Mouse (Mus musculus): ENCODE measurements around the gene Mxi1. TPM values are rescaled to one million over a fixed set of nuclear protein-coding genes. Genes with fewer than 3 reads are reported as not detected.

The Mxi1 gene
- polyA plus RNA-seq, 1 experiment from 2014 or later = 59.3 TPM

DNA sequence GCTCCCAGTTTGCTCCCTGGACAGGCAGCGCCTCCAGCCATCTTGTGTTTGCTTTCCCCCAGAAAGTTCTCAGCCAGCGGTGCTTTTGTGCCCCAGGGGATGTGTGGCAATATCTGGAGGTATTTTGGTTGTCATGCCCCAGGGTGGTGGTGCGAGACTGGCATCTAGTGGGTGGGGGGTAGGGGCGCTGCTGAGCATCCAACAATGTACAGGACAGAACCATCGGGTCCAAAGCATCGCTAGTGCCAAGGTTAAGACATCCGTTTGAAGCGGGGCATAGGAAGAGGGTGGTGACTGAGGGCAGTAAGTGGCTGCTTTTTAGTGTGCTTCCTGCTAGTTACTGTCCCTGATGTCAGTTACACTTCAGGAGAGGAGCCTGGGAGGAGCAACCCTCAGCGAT is 17.8 kb downstream of the Mxi1 start:
- Histone ChIP-seq H3K9me3 (ENCODE audit: control insufficient read depth, low read length) (no peaks in the 10 kb centered on the region), H3K4me2 (ENCODE audit: low read length) (no peak overlapping the region), H3K27me3 (ENCODE audit: control insufficient read depth, insufficient read depth, low read length) (no peaks in the 10 kb centered on the region), H3K4me3 (replicated peaks; ENCODE audit: low read depth, low read length) (no peak overlapping the region), H3K27ac (replicated peaks; ENCODE audit: low read depth, low read length) (no peak overlapping the region), H3K9ac (replicated peaks; ENCODE audit: low read length) (no peak overlapping the region), H3K4me1 (ENCODE audit: control insufficient read depth, insufficient read depth, low read length) (peaks cover 22% of the 10 kb centered on the region), H3K36me3 (ENCODE audit: control insufficient read depth, insufficient read depth, low read length) (peaks cover 13% of the 10 kb centered on the region)
- DNase-seq (no peak), ATAC-seq (ENCODE audit: low FRiP score, low TSS enrichment) (no peak)
- 70% methylated on average over 9 of the region's 9 CpGs for WGBS

DNA sequence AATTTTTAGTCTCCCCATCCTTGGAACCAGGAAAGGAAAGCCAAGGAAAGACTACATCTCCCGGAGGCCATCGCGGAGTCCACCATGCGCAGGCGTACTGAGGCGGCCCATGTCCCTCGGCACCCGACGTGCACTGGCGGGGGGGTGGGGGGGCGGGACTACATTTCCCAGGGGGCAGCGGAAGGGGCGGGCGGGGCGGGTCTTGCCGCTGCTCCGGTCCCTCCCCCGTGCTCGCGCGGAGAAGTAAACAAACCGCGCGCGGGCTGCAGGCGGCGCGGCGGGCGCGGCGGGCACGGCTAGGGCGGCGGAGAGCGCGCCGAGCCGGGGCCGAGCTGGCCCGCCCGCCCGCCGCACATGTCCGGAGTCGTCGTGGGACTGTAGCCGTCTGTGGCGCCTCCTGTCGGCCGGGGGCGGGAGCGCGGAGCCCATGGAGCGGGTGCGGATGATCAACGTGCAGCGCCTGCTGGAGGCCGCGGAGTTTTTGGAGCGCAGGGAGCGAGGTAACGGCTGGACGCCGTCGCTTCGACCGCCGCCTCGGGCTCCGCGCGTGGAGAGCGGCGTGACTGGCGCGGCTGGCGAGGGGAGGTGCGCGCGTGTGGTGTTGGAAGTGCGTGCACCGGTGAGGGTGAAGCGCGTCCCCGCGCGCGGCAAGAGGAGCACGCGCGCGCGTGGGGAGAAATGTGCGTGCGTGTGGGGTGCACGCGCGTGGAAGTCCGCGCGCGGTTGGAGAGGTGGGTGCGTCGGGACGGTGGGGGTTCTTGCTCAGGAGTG is 19.1 kb downstream of the Mxi1 start:
- Histone ChIP-seq H3K27ac (replicated peaks; ENCODE audit: low read depth, low read length) (peak overlapping the region; percentile 63), H3K36me3 (ENCODE audit: control insufficient read depth, insufficient read depth, low read length) (peaks cover 14% of the 10 kb centered on the region), H3K4me2 (ENCODE audit: low read length) (peak overlapping the region; percentile 96), H3K4me1 (ENCODE audit: control insufficient read depth, insufficient read depth, low read length) (peaks cover 20% of the 10 kb centered on the region), H3K9me3 (ENCODE audit: control insufficient read depth, low read length) (no peaks in the 10 kb centered on the region), H3K4me3 (replicated peaks; ENCODE audit: low read depth, low read length) (peak overlapping the region; percentile 77), H3K9ac (replicated peaks; ENCODE audit: low read length) (peak overlapping the region; percentile 68), H3K27me3 (ENCODE audit: control insufficient read depth, insufficient read depth, low read length) (no peaks in the 10 kb centered on the region)
- DNase-seq = peak; percentile 95
- ATAC-seq (ENCODE audit: low FRiP score, low TSS enrichment) = peak; percentile 84
- under 1% methylated on average over 106 of the region's 106 CpGs for WGBS

GRCm38 (mm10) chr19:53329992-53330381 is 19.7 kb downstream of the Mxi1 start:
- peak overlapping the region; percentile 63; the same call in 1 of the 2 replicates for H3K27ac ChIP-seq (replicated peaks; ENCODE audit: low read depth, low read length)
- peak overlapping the region; percentile 96 for H3K4me2 ChIP-seq (ENCODE audit: low read length)
- H3K27me3 ChIP-seq (ENCODE audit: control insufficient read depth, insufficient read depth, low read length) = no peaks in the 10 kb centered on the region
- H3K4me1 ChIP-seq (ENCODE audit: control insufficient read depth, insufficient read depth, low read length) = peaks cover 20% of the 10 kb centered on the region
- peak overlapping the region; percentile 68 for H3K9ac ChIP-seq (replicated peaks; ENCODE audit: low read length)
- peaks cover 14% of the 10 kb centered on the region for H3K36me3 ChIP-seq (ENCODE audit: control insufficient read depth, insufficient read depth, low read length)
- H3K9me3 ChIP-seq (ENCODE audit: control insufficient read depth, low read length) = no peaks in the 10 kb centered on the region
- ATAC-seq (ENCODE audit: low FRiP score, low TSS enrichment) = peak; percentile 69
- H3K4me3 ChIP-seq (replicated peaks; ENCODE audit: low read depth, low read length) = peak overlapping the region; percentile 77
- peak; percentile 71 for DNase-seq
- WGBS = 1% methylated on average over 27 of the region's 29 CpGs

DNA sequence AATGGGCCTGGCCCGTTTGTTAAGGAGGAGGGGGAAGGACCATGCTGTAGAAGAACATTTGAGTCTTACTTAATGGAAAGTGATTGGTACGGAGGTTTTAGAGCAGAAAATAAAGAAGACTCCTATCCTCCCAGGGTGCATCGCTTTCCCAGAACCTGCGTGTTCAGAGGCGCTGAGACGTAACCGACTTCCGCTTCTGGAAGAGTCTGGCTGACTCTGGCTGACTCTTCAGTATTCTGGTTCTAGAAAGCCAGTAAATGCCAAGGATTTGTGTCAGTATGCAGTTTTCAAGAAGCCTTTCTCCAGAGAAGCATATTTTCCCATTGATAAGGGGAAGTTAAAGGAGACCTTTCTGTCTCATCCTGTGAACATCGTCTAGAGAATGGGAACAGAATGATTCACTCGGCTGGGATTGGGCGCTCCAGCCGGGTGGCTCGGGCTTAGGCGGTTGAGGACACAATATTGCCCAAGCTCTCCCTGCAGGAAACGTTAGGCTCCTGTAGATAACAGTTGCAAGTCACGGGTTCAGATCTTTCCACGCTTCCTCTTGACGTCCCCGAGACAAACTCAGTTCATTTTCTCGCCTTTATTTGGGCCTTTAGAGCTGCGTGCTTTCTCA is 21.7 kb downstream of the Mxi1 start:
- no peak for ATAC-seq (ENCODE audit: low FRiP score, low TSS enrichment)
- WGBS = 92% methylated on average over 21 of the region's 21 CpGs
- no peak for DNase-seq

DNA sequence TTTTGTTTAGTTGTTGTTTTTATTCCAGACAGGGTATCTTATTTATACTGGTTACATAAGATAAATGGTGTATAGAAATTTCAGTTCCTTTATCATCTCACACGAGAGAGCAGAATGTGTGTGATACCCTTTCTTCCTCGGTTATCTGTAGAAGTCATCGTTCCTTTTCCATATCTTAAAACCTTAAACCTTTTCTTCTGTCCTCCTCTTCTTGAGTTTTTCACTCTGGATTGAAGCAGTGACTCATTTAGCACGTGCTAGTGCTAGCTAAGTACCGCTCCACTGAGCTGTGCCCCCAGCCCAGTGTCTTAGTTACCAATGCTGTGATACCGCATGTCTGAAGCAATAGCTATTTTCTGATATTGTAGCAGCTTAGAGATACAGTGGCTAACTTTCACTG is 23.4 kb downstream of the Mxi1 start:
- WGBS = 92% methylated on average over 6 of the region's 6 CpGs
- ATAC-seq (ENCODE audit: low FRiP score, low TSS enrichment) (no peak), DNase-seq (no peak)
- Histone ChIP-seq H3K4me2 (ENCODE audit: low read length) (no peak overlapping the region), H3K27me3 (ENCODE audit: control insufficient read depth, insufficient read depth, low read length) (no peaks in the 10 kb centered on the region), H3K4me1 (ENCODE audit: control insufficient read depth, insufficient read depth, low read length) (peaks cover 8% of the 10 kb centered on the region; the same call in 1 of the 2 replicates), H3K36me3 (ENCODE audit: control insufficient read depth, insufficient read depth, low read length) (peaks cover 23% of the 10 kb centered on the region), H3K27ac (replicated peaks; ENCODE audit: low read depth, low read length) (no peak overlapping the region), H3K4me3 (replicated peaks; ENCODE audit: low read depth, low read length) (no peak overlapping the region), H3K9ac (replicated peaks; ENCODE audit: low read length) (no peak overlapping the region), H3K9me3 (ENCODE audit: control insufficient read depth, low read length) (no peaks in the 10 kb centered on the region)

More for the DNA sequence above, 21.7 kb downstream of the Mxi1 start:
- Histone ChIP-seq H3K4me1 (ENCODE audit: control insufficient read depth, insufficient read depth, low read length) (peaks cover 8% of the 10 kb centered on the region; the same call in 1 of the 2 replicates), H3K9me3 (ENCODE audit: control insufficient read depth, low read length) (no peaks in the 10 kb centered on the region), H3K27ac (replicated peaks; ENCODE audit: low read depth, low read length) (no peak overlapping the region), H3K36me3 (ENCODE audit: control insufficient read depth, insufficient read depth, low read length) (peaks cover 17% of the 10 kb centered on the region), H3K4me3 (replicated peaks; ENCODE audit: low read depth, low read length) (no peak overlapping the region), H3K4me2 (ENCODE audit: low read length) (no peak overlapping the region), H3K9ac (replicated peaks; ENCODE audit: low read length) (no peak overlapping the region), H3K27me3 (ENCODE audit: control insufficient read depth, insufficient read depth, low read length) (no peaks in the 10 kb centered on the region)

DNA sequence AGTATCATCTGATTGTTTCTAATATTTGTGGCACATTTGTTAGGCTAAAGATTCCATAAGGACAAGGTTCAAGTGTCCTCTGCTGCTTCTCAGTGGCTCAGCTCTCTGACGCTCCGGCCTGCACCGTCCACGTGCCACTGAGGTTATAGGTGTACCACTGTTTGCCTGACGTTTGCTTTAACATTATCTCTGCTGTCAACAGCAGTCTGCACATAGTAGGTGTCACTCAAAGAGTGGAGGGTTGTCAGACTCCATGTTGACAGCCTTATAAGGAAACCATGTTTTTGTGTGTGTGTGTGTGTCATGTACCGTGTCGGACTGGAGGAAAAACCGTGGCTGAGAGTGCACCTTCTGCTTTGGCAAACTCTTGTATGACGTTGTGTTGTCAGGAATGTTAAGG is 24.9 kb downstream of the Mxi1 start:
- no peak for DNase-seq
- Histone ChIP-seq H3K27me3 (ENCODE audit: control insufficient read depth, insufficient read depth, low read length) (no peaks in the 10 kb centered on the region), H3K36me3 (ENCODE audit: control insufficient read depth, insufficient read depth, low read length) (peaks cover 23% of the 10 kb centered on the region), H3K9me3 (ENCODE audit: control insufficient read depth, low read length) (no peaks in the 10 kb centered on the region), H3K4me3 (replicated peaks; ENCODE audit: low read depth, low read length) (no peak overlapping the region), H3K4me2 (ENCODE audit: low read length) (no peak overlapping the region), H3K9ac (replicated peaks; ENCODE audit: low read length) (no peak overlapping the region), H3K4me1 (ENCODE audit: control insufficient read depth, insufficient read depth, low read length) (peaks cover 5% of the 10 kb centered on the region; the same call in 1 of the 2 replicates), H3K27ac (replicated peaks; ENCODE audit: low read depth, low read length) (no peak overlapping the region)
- WGBS = 97% methylated on average over 9 of the region's 9 CpGs
- ATAC-seq (ENCODE audit: low FRiP score, low TSS enrichment) = no peak

- Histone ChIP-seq H3K27me3 (ENCODE audit: control insufficient read depth, insufficient read depth, low read length) (no peaks in the 10 kb centered on the region), H3K4me1 (ENCODE audit: control insufficient read depth, insufficient read depth, low read length) (no peaks in the 10 kb centered on the region), H3K27ac (replicated peaks; ENCODE audit: low read depth, low read length) (no peak overlapping the region), H3K9ac (replicated peaks; ENCODE audit: low read length) (no peak overlapping the region), H3K36me3 (ENCODE audit: control insufficient read depth, insufficient read depth, low read length) (peaks cover 9% of the 10 kb centered on the region), H3K4me2 (ENCODE audit: low read length) (peak overlapping the region; percentile 20), H3K4me3 (replicated peaks; ENCODE audit: low read depth, low read length) (no peak overlapping the region), H3K9me3 (ENCODE audit: control insufficient read depth, low read length) (no peaks in the 10 kb centered on the region)
- peak; percentile 63 for DNase-seq
- no peak for ATAC-seq (ENCODE audit: low FRiP score, low TSS enrichment)
- 34% methylated on average over 6 of the region's 6 CpGs for WGBS
Measured at GRCm38 (mm10) chr19:53340423-53340822, 30.1 kb downstream of the Mxi1 start.

- Histone ChIP-seq H3K4me1 (ENCODE audit: control insufficient read depth, insufficient read depth, low read length) (no peaks in the 10 kb centered on the region), H3K4me2 (ENCODE audit: low read length) (no peak overlapping the region), H3K9me3 (ENCODE audit: control insufficient read depth, low read length) (no peaks in the 10 kb centered on the region), H3K27me3 (ENCODE audit: control insufficient read depth, insufficient read depth, low read length) (no peaks in the 10 kb centered on the region), H3K4me3 (replicated peaks; ENCODE audit: low read depth, low read length) (no peak overlapping the region), H3K27ac (replicated peaks; ENCODE audit: low read depth, low read length) (no peak overlapping the region), H3K9ac (replicated peaks; ENCODE audit: low read length) (no peak overlapping the region), H3K36me3 (ENCODE audit: control insufficient read depth, insufficient read depth, low read length) (0 out of 2 replicates have a peak, but pooled peaks cover 9% of the 10 kb centered on the region)
- no peak for ATAC-seq (ENCODE audit: low FRiP score, low TSS enrichment)
- DNase-seq = no peak
- 93% methylated on average over 13 of the region's 13 CpGs for WGBS
Measured at GRCm38 (mm10) chr19:53343174-53343881, 33.0 kb downstream of the Mxi1 start.
